In genomic region chr14:104789346-104789745, GRCm38 (mm10) we compare ENCODE assay signal across 26 mouse cellular contexts.
DNase-seq lines count a peak whose midpoint lies in the region; ATAC-seq and TF ChIP-seq lines count a peak whose summit lies in the region.
"Had no signal": no experiment of that assay in that cellular context is flagged by ENCODE, and none has a peak within 500 bp of the region (broad histone marks: within the 10 kb centered on the region; RNA-seq: fewer than 3 reads in every experiment).

No protein-coding gene starts in this region.

- H3K4me1 ChIP-seq in hindbrain, embryonic 10.5 days (replicated peaks): no peaks in the 10 kb centered on the region
- H3K4me1 ChIP-seq in hindbrain, embryonic 12.5 days: 0 out of 2 replicates have a peak, but pooled peaks cover 3% of the 10 kb centered on the region
- peaks cover 16% of the 10 kb centered on the region for H3K4me1 ChIP-seq in limb, embryonic 10.5 days
- H3K4me1 ChIP-seq in heart, embryonic 12.5 days (replicated peaks): no peaks in the 10 kb centered on the region
- H3K4me1 ChIP-seq: embryonic facial prominence, embryonic 15.5 days; hindbrain, embryonic 15.5 days; liver, embryonic 15.5 days; lung, embryonic 15.5 days; midbrain, embryonic 15.5 days had no signal

- no peaks in the 10 kb centered on the region for H3K9me3 ChIP-seq in hindbrain, embryonic 10.5 days
- H3K9me3 ChIP-seq in hindbrain, embryonic 12.5 days (replicated peaks): no peaks in the 10 kb centered on the region
- no peaks in the 10 kb centered on the region for H3K9me3 ChIP-seq in limb, embryonic 10.5 days (replicated peaks)
- H3K9me3 ChIP-seq in heart, embryonic 12.5 days (replicated peaks): no peaks in the 10 kb centered on the region
- H3K9me3 ChIP-seq: embryonic facial prominence, embryonic 15.5 days; hindbrain, embryonic 15.5 days; liver, embryonic 15.5 days; lung, embryonic 15.5 days; midbrain, embryonic 15.5 days had no signal

- no peak overlapping the region for H3K9ac ChIP-seq in hindbrain, embryonic 12.5 days
- H3K9ac ChIP-seq in heart, embryonic 12.5 days: no peak overlapping the region
- H3K9ac ChIP-seq: embryonic facial prominence, embryonic 15.5 days; hindbrain, embryonic 15.5 days; liver, embryonic 15.5 days; lung, embryonic 15.5 days; midbrain, embryonic 15.5 days had no signal

- no peaks in the 10 kb centered on the region for H3K36me3 ChIP-seq in hindbrain, embryonic 10.5 days
- H3K36me3 ChIP-seq in hindbrain, embryonic 12.5 days: no peaks in the 10 kb centered on the region
- no peaks in the 10 kb centered on the region for H3K36me3 ChIP-seq in limb, embryonic 10.5 days
- no peaks in the 10 kb centered on the region for H3K36me3 ChIP-seq in heart, embryonic 12.5 days
- H3K36me3 ChIP-seq: embryonic facial prominence, embryonic 15.5 days; hindbrain, embryonic 15.5 days; liver, embryonic 15.5 days; lung, embryonic 15.5 days; midbrain, embryonic 15.5 days had no signal

- no peak overlapping the region for H3K4me2 ChIP-seq in hindbrain, embryonic 12.5 days (replicated peaks)
- H3K4me2 ChIP-seq in heart, embryonic 12.5 days: no peak overlapping the region
- H3K4me2 ChIP-seq: embryonic facial prominence, embryonic 15.5 days; heart, embryonic 11.5 days; hindbrain, embryonic 15.5 days; liver, embryonic 15.5 days; lung, embryonic 15.5 days; midbrain, embryonic 15.5 days had no signal

- peak; percentile 30 for DNase-seq in hindbrain, embryonic 10.5 days (ENCODE audit: low spot score)
- peak; percentile 37 for DNase-seq in embryo, embryonic 10.5 days (ENCODE audit: low spot score)
- peak; percentile 53 for DNase-seq in limb, embryonic 10.5 days (ENCODE audit: low spot score)
- no peak for DNase-seq in heart, adult 11 months
- no peak for DNase-seq in cerebellum, postnatal 25 days
- no peak for DNase-seq in left cerebral cortex, adult 2 months (ENCODE audit: extremely low spot score in 1 of 2, low spot score in 2 of 2)
- DNase-seq: adrenal gland, postnatal 25 days; cerebellum, adult 9-10 months; gastrocnemius, postnatal 10 days; kidney, postnatal 25 days; liver; lung, postnatal 36 days; right cerebral cortex, postnatal 14 days; spleen, adult 18-20 months had no signal

- H3K4me3 ChIP-seq in hindbrain, embryonic 10.5 days: no peak overlapping the region
- H3K4me3 ChIP-seq in hindbrain, embryonic 12.5 days: no peak overlapping the region
- no peak overlapping the region for H3K4me3 ChIP-seq in limb, embryonic 10.5 days
- no peak overlapping the region for H3K4me3 ChIP-seq in heart, embryonic 12.5 days
- no peak overlapping the region for H3K4me3 ChIP-seq in left cerebral cortex, adult 2 months
- H3K4me3 ChIP-seq: embryonic facial prominence, embryonic 15.5 days; hindbrain, embryonic 15.5 days; layer of hippocampus, adult 2 months; liver, embryonic 15.5 days; lung, embryonic 15.5 days; megakaryocyte, embryonic 14.5 days; midbrain, embryonic 15.5 days had no signal

- 33% methylated on average over 3 of the region's 3 CpGs for WGBS in hindbrain, embryonic 10.5 days
- WGBS in hindbrain, embryonic 12.5 days: 35% methylated on average over 3 of the region's 3 CpGs
- 46% methylated on average over 3 of the region's 3 CpGs for WGBS in limb, embryonic 10.5 days
- 42% methylated on average over 3 of the region's 3 CpGs for WGBS in heart, embryonic 12.5 days

- intact Hi-C loops in left cerebral cortex, adult 2 months (cut with DNase I): no loop called here

- ATAC-seq in hindbrain, embryonic 12.5 days (ENCODE audit: low FRiP score): no peak
- no peak for ATAC-seq in heart, embryonic 12.5 days (ENCODE audit: insufficient number of reproducible peaks, low FRiP score)
- ATAC-seq: forebrain, embryonic 14.5 days; intestine, embryonic 16.5 days; midbrain, embryonic 15.5 days had no signal

- H3K27ac ChIP-seq in hindbrain, embryonic 10.5 days: no peak overlapping the region
- no peak overlapping the region for H3K27ac ChIP-seq in hindbrain, embryonic 12.5 days
- peak overlapping the region; percentile 48 for H3K27ac ChIP-seq in limb, embryonic 10.5 days
- H3K27ac ChIP-seq in heart, embryonic 12.5 days (ENCODE audit: poor library complexity, severe bottlenecking): no peak overlapping the region
- H3K27ac ChIP-seq in left cerebral cortex, adult 2 months: no peak overlapping the region
- H3K27ac ChIP-seq: embryonic facial prominence, embryonic 15.5 days; hindbrain, embryonic 15.5 days; layer of hippocampus, adult 2 months; liver, embryonic 15.5 days; lung, embryonic 15.5 days; midbrain, embryonic 15.5 days had no signal

- TF ChIP-seq CTCF in left cerebral cortex, adult 2 months (IDR thresholded peaks at IDR 0.05): no peak

- H3K27me3 ChIP-seq in hindbrain, embryonic 10.5 days (ENCODE audit: insufficient read depth, poor library complexity, severe bottlenecking): no peaks in the 10 kb centered on the region
- no peaks in the 10 kb centered on the region for H3K27me3 ChIP-seq in hindbrain, embryonic 12.5 days
- H3K27me3 ChIP-seq in limb, embryonic 10.5 days (ENCODE audit: low read depth, poor library complexity, severe bottlenecking): no peaks in the 10 kb centered on the region
- no peaks in the 10 kb centered on the region for H3K27me3 ChIP-seq in heart, embryonic 12.5 days (replicated peaks)
- H3K27me3 ChIP-seq: embryonic facial prominence, embryonic 15.5 days; hindbrain, embryonic 15.5 days; liver, embryonic 15.5 days; lung, embryonic 15.5 days; midbrain, embryonic 15.5 days had no signal

Comparison
In these comparisons a context has a peak if more than half of its experiments do, and no peak if none do; other contexts are left out.
1. DNase-seq: peak in hindbrain, embryonic 10.5 days (single experiment), embryo, embryonic 10.5 days (single experiment) and limb, embryonic 10.5 days (single experiment); none in heart, adult 11 months (single experiment), cerebellum, postnatal 25 days (0 of 2) and left cerebral cortex, adult 2 months (0 of 2).